Mouse (Mus musculus) frontal cortex, postnatal 25 days (tissue): ENCODE data around the gene Cntf.

ENCODE experiments used
- DNase-seq, 2 experiments: peaks; one replicate each; pipeline ENCODE4 v3.0.0; 2022; ENCODE audit warnings: low spot score in 2 of 2

Gene Cntf

DNA sequence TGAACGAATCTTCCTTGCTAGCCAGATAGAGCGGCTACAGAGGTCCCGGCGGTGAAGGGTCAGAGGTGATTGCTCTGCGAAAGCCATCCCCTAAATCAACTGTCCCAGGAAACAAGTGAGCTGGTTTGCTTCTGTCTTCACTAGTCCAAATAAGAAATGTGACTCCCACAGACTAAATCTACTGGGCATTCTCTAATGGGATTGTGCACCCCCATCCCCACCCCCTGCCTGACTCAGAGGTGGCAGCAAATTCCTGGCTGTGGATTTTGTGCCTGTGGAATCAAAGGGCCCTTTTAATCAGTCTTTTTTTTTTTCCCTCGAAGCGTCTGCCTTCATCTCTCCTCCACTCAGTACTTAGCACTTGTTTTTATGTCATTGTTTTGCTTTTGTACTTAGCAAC lies at the start of gene Cntf:
Cntf (minus strand) TSS at position 325 of the 400 bp plus-strand sequence.
- DNase-seq = no peak

GRCm38 (mm10) chr19:12813883-12814282 lies 48.5 kb upstream of the Cntf start:
- no peak for DNase-seq

DNA sequence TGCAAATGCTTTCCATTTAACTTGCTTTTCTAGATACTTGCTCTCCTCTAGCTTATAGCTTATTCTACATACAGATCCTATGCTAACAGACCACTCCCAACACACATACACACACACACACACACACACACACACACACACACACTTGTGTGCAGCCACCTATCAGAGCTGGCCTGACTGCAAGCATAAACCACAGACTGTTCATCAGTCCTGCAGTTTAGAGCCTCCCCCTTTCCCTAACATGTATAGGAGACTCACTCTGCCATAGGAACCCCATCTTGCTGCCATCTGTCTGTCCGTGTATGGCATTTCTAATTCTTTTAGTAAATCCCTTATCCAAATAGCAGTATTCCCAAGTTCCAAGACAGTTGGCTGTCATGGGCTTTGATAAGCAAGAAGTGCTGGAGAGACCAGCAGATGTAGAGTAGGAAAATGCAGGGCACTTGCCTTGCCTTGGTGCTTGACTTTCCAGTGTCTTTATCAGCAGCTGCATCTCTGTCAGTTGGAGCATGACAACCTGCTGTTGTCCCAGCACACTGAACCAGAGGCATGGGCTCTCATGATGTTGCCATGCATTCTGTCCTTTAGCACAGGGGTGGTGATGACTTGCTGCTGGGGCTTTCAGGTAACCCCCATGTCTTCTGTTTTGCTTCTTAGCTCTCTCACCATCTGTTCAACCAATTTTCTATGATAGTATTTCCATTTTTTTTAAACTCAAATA lies 47.4 kb upstream of the Cntf start:
- DNase-seq = no peak

- no peak for DNase-seq
Measured at GRCm38 (mm10) chr19:12806214-12806613, 40.8 kb upstream of the Cntf start.

DNA sequence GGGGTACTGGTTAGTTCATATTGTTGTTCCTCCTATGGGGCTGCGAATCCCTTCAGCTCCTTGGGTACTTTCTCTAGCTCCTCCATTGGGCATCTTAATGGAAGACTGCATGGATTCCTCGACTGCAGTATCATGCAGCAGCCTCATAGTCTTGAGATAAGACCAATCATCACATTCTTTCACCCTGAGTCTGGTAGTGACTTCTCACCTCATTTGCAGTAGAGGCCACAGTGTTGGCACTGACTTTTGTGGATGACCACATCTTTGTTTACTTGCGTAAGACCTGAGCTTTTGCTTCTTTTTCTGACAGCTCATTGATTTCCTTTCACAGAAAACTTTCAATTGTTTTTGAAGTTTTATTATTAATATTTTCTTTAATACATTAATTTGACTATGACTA lies 40.3 kb upstream of the Cntf start:
- no peak for DNase-seq

GRCm38 (mm10) chr19:12804237-12804636 lies 38.8 kb upstream of the Cntf start:
- DNase-seq = no peak

DNA sequence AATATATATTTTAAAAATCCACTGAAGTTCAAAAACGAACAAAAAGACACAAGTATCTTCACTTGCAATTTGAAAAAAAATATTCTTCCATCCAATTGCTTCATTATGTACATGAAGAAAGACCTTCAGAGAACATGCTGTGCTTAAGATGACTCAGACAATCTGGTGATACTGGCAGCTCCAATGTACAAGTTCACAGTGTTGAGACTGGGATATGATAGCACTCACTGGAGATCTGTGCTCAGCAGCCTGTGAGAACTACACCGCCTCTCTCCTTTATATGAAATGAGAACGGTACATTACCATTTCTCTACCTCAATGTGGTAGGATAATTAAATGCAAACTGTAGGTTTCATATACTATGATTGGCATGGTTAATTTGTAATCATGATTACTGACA lies 37.4 kb upstream of the Cntf start:
- DNase-seq = no peak

DNA sequence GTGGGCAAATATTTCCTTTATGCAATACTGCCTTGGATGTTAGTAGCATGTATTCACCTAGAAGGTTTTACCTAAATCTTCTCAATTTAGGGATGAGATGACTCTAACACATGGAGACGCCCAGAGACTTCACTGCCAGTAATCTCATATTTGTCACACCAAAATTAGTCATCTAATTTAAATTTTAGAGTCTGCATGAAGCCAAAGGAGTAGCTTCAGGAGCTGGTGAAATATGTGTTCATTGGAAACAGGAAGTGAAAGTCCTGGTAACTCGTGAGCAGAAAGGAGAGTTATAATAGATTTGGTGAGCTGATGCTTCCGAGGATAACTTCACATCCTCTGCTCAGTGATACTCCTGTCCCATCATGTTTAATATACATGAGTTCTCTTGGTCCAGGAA lies 35.6 kb upstream of the Cntf start:
- no peak for DNase-seq

DNA sequence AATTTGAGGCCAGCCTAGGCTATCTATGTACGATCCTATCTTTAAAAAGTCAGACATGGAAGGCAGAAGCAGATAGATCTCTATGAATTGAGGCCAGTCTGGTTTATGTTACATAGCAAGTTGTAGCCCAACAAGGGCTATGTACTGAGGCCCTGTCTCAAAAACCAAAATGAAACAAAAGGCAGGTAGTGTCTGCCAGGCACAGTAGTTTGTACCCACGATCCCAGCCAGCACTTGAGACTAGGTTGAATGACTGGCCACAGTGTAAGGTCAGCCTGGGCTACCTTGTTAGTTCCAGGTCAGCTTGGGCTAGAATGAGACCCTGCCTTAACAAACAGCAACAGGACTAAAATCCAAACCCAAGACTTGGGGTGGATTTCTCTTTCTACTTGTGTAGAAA lies 35.2 kb upstream of the Cntf start:
- no peak for DNase-seq

- DNase-seq = no peak
Measured at GRCm38 (mm10) chr19:12799081-12799480, 33.6 kb upstream of the Cntf start.

- DNase-seq = no peak
Measured at GRCm38 (mm10) chr19:12798404-12798803, 33.0 kb upstream of the Cntf start.

DNA sequence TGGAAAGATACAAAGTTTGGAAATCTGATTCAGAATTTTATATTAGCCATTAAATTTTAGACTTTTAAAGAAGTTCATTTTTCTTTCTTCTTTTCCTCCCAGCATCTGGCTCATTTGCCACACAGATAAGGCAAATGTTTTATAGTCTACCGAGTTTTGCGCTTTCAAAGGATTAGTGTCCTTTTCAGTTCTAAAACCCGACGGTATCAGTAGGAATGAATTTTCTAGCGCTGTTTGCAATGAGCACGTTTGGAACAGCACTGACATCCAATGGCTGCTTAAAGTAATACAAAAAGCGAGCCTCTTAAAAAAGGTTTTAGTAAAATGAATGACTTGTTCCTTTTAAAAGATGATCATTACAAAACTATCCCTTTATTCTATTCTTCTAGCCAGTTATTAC lies 31.6 kb upstream of the Cntf start:
- DNase-seq = no peak

GRCm38 (mm10) chr19:12796328-12796931 lies 31.0 kb upstream of the Cntf start:
- no peak for DNase-seq

- DNase-seq = peak; percentile 91 to 96
Measured at GRCm38 (mm10) chr19:12795511-12796327, 30.3 kb upstream of the Cntf start, which contains the start of the genes Zfp91 and Lpxn. Gene Zfp91 (minus strand): TSS chr19:12796126. Gene Lpxn (plus strand): TSS chr19:12796193.

- DNase-seq = no peak
Measured at GRCm38 (mm10) chr19:12795110-12795509, 29.7 kb upstream of the Cntf start.

DNA sequence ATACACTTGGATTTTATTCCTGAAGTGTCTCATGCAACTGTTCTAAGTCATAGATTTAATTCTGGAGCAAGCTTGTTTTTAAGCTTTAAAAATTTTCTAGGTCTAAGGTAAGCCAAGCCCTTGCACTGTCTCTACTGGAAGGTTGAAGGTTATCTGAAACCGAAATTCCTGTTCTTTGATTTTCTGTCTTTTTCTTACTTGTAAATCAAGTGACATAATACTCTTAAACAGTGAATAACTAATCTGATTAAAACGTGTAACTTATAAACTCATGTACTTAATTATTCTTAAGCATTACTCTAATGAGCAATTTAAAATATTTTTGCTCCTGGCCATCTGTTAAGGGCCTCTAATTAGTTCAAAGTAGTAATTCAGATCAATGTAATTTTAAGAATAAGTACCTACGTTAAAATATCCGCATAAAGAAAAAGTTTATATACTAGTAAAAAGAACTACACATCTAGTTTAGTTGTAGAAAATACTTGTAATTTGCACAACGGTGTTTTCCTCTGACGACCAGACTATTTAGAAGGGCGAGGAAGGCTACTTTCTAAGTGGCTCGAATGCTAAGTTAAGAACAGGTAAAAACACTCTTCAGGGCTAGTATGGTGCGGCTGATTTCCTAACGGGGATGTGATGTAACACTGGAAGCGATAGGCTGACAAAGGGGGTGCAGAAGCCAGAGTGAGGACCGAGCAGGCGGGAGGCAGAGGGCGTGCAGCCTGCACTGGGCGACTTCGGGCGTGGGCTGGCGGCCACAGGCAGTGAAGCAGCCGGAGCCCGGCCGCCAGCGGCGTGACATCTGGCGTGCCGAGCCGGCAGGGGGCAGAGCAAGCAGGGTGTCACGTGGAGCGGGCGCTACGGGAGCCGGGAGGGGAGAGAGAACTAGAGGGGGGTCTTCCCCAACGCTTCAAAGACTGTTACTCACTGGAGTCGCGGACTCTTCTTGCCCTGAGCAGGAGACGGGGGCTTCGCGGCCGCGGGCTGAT lies 28.9 kb upstream of the Cntf start:
- peak; percentile 89 to 91 for DNase-seq

- no peak for DNase-seq
Measured at GRCm38 (mm10) chr19:12792374-12792773, 26.9 kb upstream of the Cntf start.

- no peak for DNase-seq
Measured at GRCm38 (mm10) chr19:12787721-12788120, 22.3 kb upstream of the Cntf start.

DNA sequence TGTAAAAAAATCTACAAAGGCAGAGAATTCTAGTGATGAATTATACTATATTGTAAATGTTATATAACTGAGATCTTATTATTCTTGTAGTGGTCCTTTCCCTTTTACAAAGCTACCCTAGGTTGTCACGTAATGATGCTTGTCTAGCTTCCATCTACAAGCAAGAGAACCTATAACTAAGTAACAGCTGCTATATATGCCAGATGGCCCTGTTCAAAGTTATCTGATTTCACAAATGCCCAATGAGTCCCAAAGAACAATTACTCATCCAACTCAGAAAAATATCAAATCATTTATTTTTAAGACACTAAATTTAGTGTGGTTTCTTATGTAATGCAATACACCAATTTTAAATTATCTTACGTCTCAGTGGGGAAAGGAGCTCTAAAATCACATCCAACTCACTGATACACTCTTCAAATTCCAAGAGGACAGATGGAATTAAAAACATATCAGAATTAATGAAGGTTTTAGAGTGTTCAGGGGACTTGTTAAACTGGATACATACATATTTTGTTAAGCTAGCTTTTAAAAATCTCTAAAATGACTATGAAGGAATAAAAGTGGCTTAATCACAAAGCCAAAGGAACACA lies 21.5 kb upstream of the Cntf start:
- DNase-seq = no peak

DNA sequence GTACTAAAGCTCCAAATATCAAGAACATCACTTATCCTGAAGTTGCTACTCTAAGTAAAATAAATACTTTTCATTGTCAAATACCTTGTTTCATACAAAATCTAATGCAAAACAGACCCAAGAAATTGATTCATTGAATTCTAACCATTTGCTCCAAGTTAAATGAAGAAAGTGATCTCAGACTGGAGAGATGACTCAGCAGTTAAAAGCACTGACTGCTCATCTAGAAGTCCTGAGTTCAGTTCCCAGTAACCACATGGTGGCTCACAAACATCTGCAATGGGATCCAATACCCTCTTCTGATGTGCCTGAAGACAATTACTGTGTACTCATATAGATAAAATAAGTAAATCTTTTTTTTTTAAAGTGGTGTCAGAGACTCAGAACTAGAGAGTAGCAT lies 15.0 kb upstream of the Cntf start:
- DNase-seq = no peak

GRCm38 (mm10) chr19:12770888-12771287 lies 5.5 kb upstream of the Cntf start:
- no peak for DNase-seq
